Mouse (Mus musculus) lung, postnatal 0 days (tissue): ENCODE data around the gene Il1r1.

Experiments
- CTCF ChIP-seq: IDR thresholded peaks from 2 replicates; pipeline ENCODE4 v1.5.1; 2016; ENCODE audit warnings: antibody characterized with exemption, mild to moderate bottlenecking
- EP300 ChIP-seq: IDR thresholded peaks from 2 replicates; pipeline ENCODE4 v1.6.1; 2016; ENCODE audit warnings: antibody characterized with exemption, mild to moderate bottlenecking, control low read depth

DNA sequence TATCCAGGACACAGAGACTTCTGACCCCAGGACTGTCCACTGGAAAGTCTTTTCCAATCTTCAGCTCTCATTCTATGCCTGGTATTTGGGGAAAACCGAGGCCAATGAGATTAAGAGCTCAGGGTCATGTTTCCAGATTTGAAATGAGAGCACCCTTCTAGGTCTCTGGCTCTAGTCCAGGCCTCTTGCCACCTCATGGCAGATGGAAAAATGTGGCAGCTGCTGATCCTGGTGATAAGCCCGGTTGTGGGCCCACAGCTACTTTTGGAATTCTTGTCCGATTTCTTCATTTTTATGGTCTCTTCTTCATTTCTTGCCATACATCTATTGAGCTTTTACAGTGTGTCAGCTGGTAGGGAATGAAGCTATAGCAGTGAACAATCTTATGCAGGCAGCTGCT, 57.5 kb downstream of the Il1r1 start:
- TF ChIP-seq CTCF: no peak
- no peak for TF ChIP-seq EP300
